Mouse (Mus musculus) brain, embryonic 18.5 days (tissue): ENCODE data around the gene Slc22a23.

ENCODE experiments used
- DNase-seq: peaks from one replicate; pipeline ENCODE4 v3.0.0-alpha.2; 2012; ENCODE audit warnings: low read depth, low spot score

The Slc22a23 gene

DNA sequence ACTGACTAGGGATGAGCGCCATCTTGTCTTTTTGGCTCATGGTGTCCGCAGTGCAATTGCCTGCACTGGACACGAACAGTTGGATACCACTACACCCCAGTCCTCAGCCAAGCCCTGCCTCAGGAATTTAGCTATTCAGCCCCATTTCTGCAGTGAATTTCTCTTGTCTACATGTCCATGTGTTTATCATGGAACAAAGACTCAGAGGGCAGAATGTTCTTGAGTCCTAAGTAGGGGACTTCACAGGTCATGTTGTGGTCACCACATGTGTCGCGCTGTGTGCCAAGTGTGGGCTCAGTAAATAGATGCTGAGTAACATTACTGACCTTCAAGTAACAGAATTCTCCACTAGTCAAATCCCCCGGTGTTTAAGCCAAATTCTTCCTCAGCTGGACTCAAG, 109.9 kb downstream of the Slc22a23 start:
- no peak for DNase-seq

- no peak for DNase-seq
These were observed 110.5 kb downstream of the Slc22a23 start for GRCm38 (mm10) chr13:34234439-34234838.

DNA sequence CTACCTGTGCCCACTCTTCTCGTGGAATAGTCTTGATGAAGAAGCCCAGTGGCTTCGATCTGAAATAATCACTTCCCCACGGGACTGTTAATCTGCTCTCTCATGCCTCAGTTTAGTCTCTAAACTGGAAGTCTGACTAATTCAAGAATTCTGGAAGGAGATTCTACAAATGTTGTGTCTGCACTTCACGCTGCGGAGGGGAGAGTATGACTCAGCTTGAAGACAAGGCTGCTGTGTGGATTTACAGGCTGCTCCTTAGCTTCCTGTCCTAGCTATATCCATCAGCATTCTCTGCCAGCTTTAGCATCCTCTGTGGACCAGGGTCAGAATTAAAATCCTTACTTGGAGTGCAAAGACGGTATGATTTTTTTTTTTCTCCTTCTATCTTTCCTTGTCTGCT, 112.0 kb downstream of the Slc22a23 start:
- DNase-seq, result no peak

DNA sequence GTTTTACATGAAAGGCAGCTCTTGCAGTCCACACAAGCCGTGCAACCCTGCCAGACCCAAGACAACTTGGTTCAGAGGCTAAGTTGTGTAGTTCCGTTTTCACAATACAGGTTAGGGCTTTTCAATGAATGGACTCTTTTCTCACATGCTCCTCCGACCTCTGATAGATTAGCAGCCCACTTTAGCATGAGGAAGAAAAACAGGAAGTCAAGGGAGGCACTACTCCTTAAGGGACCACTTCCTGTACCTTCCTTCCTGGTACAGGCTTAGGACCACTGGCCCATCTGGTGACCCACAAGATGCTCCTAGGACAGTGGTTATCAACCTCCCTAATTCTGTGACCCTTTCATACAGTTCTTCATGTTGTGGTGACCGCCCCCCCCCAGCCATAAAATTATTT, 116.1 kb downstream of the Slc22a23 start:
- DNase-seq, result no peak

GRCm38 (mm10) chr13:34227720-34228661, 117.0 kb downstream of the Slc22a23 start:
- no peak for DNase-seq

DNA sequence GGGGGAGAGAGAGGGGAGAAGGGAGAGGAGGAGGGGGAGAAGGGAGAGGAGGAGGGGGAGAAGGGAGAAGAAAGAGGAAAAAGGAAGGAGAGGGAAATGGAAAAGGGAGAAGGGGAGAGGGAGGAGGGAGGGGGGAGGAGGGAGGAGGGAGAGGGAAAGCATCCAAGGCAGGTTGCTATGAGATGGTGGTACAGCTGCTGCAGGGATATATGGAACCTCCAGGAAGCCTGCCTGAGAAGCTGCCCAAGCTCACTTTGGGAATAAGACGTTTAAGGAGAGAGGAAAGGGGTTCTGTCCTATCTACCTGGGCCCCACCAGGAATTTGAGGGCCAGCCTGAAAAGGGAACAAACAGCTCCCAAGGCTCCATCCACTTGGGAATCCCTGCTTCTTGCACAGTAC, 118.0 kb downstream of the Slc22a23 start:
- no peak for DNase-seq

DNA sequence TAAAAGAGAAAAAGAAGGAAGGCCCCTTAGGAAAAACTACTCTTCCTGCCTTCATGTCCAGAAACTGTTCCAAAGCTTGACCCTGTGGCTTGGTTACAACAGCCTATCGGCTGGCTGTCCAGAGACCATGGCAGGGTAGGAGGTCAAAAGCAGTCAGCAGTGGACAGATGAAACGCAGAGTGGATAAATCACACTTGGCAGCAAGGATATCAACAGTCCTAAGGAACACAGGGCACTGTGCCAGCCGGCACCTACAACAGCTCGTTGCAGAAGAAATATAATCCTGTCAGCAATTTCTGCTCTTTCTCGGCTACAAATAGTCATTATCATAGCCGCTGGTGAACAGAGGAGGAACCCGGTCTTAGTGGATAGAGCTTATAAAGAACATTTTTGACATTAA, 122.0 kb downstream of the Slc22a23 start:
- DNase-seq, result no peak

DNA sequence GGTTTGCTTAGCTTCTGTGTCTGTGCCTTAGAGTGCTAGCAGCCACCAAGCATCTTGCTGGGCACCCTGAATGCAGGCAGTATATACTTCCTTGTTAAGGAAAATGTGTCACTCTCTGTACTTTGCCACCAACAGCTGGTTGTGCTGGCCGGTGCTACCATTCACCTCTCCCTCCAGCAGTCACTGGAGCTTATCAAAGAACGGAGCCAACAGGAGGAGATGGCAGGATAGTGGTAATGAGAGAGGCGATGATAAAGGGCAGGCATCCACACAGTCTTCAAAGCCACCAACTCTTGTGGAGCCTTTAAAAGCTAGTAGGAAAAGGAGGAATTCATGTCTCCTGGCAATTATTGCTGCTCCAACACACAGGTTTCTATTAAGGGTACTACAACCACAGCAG, 125.3 kb downstream of the Slc22a23 start:
- no peak for DNase-seq

DNA sequence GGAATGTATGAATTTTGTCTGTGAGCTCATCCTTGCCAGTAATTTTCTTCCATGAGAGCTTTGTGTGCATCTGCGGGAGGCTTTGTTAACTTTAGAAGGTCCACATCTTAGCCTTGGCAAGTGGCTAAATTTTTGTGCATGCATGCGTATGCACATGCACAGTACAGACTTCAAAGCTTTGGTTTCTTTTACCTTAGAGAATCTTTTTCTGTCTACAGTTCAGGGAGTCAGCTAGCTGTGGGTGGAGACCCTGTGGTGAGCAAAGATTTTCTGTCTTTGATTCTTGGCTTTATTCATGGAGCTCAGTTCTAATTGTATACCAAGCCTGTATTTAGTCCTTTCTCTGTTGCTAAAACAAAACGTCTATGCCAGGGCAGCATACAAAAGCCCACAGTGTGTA, 126.2 kb downstream of the Slc22a23 start:
- DNase-seq, result no peak

GRCm38 (mm10) chr13:34214855-34215254, 130.1 kb downstream of the Slc22a23 start:
- no peak for DNase-seq

- no peak for DNase-seq
These were observed 132.2 kb downstream of the Slc22a23 start for GRCm38 (mm10) chr13:34212735-34213212.

DNA sequence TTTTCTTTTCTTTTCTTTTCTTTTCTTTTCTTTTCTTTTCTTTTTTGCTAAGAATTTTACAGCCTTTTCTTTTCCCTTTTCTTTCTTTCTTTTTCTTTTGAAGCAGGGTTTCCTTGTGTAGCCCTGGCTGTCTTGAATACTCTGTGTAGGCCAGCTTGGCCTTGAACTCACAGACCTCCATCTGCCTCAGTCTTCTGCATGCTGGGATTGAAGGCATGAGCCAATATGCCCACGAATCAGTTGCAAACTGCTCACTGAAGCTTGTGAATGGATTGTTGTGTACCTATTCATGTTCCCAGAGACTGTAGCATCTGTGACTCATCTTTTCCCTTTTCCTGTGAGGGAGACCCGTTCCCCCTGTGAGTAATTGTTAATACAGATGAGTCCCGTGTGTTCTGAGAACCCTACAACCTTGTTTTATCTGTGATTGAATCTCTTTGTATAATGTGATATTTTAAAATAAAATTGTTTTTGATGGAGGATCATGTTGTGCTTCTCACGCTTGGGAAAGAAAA, 133.7 kb downstream of the Slc22a23 start:
- DNase-seq, result no peak

DNA sequence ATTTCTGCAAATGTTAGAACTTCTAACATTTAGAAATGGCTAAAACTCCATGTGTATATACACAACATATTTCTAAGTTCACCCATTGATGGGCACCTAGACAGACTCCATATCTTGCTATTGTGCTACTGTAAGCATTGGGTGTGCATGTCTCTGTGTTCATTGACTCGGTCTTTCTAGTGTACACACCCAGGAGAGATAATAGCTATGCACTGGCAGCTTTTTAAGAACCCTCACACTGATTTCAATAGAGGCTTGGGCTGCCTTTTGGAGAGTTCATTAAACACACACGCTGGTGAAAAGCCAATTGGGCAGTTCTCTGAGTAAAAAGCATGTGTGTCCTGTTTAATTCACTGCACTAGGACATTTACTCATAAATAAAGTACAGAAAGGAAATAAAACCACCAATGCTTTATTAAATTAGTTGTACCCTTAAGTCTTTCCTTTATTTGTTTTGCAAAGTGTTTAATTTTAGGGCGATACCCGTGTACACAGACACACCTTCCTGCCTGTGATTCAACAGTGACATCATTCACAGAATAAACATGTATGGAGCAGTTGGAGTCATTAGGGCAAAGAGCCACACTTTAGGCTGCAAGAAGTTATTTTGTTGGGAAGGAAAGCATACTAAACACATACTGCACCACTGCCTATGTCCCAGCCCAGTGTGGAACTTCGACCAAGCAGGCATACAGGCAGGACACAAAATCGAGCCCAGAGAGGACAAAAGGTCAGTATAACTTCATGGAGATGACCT, 137.1 kb downstream of the Slc22a23 start:
- no peak for DNase-seq

- no peak for DNase-seq
These were observed 139.8 kb downstream of the Slc22a23 start for GRCm38 (mm10) chr13:34205216-34205615.

GRCm38 (mm10) chr13:34195676-34196075, 149.3 kb downstream of the Slc22a23 start:
- DNase-seq, result no peak

- no peak for DNase-seq
These were observed 151.6 kb downstream of the Slc22a23 start for GRCm38 (mm10) chr13:34193384-34193783.

- DNase-seq, result no peak
These were observed 152.4 kb downstream of the Slc22a23 start for GRCm38 (mm10) chr13:34192414-34193191.

- peak; percentile 56 for DNase-seq
These were observed 157.4 kb downstream of the Slc22a23 start for GRCm38 (mm10) chr13:34187571-34187970.

- no peak for DNase-seq
These were observed 159.6 kb downstream of the Slc22a23 start for GRCm38 (mm10) chr13:34185371-34185770.

DNA sequence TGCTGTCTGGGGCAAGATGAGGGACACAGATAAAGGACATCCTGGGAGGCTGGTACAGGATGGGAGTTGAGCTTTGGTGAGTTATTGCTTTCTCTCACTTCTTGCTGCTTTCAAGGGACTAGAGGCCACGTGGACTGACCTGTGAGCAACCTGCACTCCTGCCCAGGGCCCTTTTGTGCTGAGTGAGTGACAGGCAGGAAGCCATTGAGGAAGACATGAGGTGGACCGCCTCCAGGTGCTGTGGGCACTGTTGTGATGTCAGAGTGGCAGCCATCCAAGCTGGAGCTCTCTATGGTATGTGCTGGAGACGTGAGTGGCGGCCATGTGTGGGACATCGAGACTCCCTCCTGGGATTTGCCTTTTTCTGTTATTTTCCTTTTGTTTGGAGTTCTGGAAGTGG, 163.4 kb downstream of the Slc22a23 start:
- no peak for DNase-seq

- DNase-seq, result no peak
These were observed 171.0 kb downstream of the Slc22a23 start for GRCm38 (mm10) chr13:34174025-34174424.
